Mouse (Mus musculus): ENCODE measurements at regions not wholly inside any gene's neighbourhood (a gene's known extent, or its start where the extent isn't known, plus 50 kb on each side); places are given as distances from the start of the nearest gene placed in this dataset.

DNA sequence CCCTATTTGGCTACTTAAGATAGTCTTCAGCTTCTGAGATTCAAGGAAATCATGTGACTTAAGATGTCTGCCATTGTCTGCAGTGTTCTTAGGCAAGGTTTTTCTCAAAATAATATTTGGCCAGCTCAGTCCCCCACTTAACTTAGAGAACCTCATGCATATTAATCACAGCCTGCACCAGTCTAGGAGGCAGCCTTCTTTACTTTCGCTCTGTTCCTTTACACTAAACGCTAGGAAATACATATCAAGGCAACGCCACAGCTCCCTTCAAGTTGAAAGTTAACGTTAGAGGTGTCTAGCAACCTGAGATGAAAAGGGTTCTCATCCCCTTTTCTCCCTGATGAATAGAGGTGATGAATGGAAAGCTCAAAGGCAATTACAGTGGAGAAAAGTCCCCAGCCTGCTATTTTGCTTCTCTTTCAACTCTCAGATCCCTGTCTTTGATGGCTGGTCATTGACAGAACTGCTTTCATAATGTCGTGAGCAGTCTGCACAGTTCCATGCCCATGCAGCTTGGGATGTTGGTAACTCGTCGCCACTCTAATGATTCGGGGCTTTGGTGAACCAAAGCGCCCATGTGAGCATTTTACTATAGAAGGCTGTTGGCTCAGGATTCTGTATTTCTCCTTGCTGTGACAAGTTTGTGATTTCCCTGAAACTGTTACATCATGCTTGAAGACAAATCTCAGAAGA is 483.0 kb upstream of the Gm10306 start:
- H3K36me3 ChIP-seq (ENCODE audit: control insufficient read depth in 1 of 2, insufficient read depth in 2 of 2, low read length in 2 of 2): no peaks in the 10 kb centered on the region
- no peak for DNase-seq (ENCODE audit: low read depth, low spot score)
- H3K9me3 ChIP-seq (replicated peaks; ENCODE audit: insufficient read depth, low read length): no peaks in the 10 kb centered on the region
- H3K4me1 ChIP-seq (ENCODE audit: control insufficient read depth in 1 of 2, insufficient read depth in 2 of 2, low read length in 2 of 2): no peaks in the 10 kb centered on the region
- no peak overlapping the region for H3K27ac ChIP-seq (ENCODE audit: control insufficient read depth, low read depth, low read length)
- H3K79me2 ChIP-seq (ENCODE audit: control insufficient read depth, insufficient read depth, low read length, poor library complexity): no peaks in the 10 kb centered on the region
- no peaks in the 10 kb centered on the region for H3K27me3 ChIP-seq (ENCODE audit: control insufficient read depth in 1 of 2, insufficient read depth in 2 of 2, low read length in 2 of 2)
- H3K4me3 ChIP-seq (ENCODE audit: control insufficient read depth in 1 of 2, insufficient read depth in 1 of 2, low read depth in 2 of 2, low read length in 2 of 2): no peak overlapping the region
- TF ChIP-seq MAX (IDR thresholded peaks at IDR 0.05; ENCODE audit: low read length) (no peak), CHD1 (IDR thresholded peaks at IDR 0.05; ENCODE audit: low read depth, low read length) (no peak), MAZ (IDR thresholded peaks at IDR 0.05; ENCODE audit: low read depth, low read length) (no peak), CTCF (IDR thresholded peaks at IDR 0.05 in 2 of 3, conservative IDR thresholded peaks at IDR 0.05 in 1 of 3; ENCODE audit: control insufficient read depth in 1 of 3, insufficient read depth in 1 of 3, low read depth in 2 of 3, low read length in 3 of 3, poor library complexity in 1 of 3, severe bottlenecking in 1 of 3) (no peak), CHD2 (IDR thresholded peaks at IDR 0.05; ENCODE audit: low read length) (no peak), NRF1 (IDR thresholded peaks at IDR 0.05; ENCODE audit: insufficient read depth, low read depth, low read length, poor library complexity, severe bottlenecking) (no peak), TAL1 (IDR thresholded peaks at IDR 0.05; ENCODE audit: low read length) (no peak), GATA1 (IDR thresholded peaks at IDR 0.05; ENCODE audit: low read depth, low read length) (no peak), ETS1 (IDR thresholded peaks at IDR 0.05; ENCODE audit: low read depth, low read length) (no peak)
- no peak overlapping the region for H3K9ac ChIP-seq (ENCODE audit: control insufficient read depth, low read depth, low read length, poor library complexity, severe bottlenecking)

DNA sequence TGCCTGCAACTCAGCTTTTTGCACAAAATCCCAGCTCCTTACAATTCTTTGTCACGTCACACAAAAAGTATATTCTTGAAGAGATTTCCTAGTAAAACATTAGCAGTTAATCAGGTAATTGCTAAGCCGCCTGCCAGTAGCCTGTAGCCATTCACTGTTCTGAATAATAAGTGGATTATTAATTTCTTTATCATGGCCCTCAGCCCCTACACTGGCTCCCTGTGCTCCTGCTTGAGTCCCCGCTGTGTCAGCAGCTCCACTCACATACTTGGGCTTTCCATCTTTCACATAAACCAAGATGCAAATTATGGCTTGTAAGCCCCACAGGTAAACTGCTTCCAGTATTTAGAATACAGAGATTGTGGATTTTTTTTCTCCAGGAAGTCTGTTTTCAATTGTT is 473.5 kb upstream of the Gm10306 start:
- Histone ChIP-seq H3K4me3 (ENCODE audit: control insufficient read depth in 1 of 2, insufficient read depth in 1 of 2, low read depth in 2 of 2, low read length in 2 of 2) (no peak overlapping the region), H3K9me3 (replicated peaks; ENCODE audit: insufficient read depth, low read length) (no peaks in the 10 kb centered on the region; the same call in 1 of the 2 replicates), H3K9ac (ENCODE audit: control insufficient read depth, low read depth, low read length, poor library complexity, severe bottlenecking) (no peak overlapping the region), H3K79me2 (ENCODE audit: control insufficient read depth, insufficient read depth, low read length, poor library complexity) (no peaks in the 10 kb centered on the region), H3K27ac (ENCODE audit: control insufficient read depth, low read depth, low read length) (no peak overlapping the region), H3K4me1 (ENCODE audit: control insufficient read depth in 1 of 2, insufficient read depth in 2 of 2, low read length in 2 of 2) (no peaks in the 10 kb centered on the region), H3K27me3 (ENCODE audit: control insufficient read depth in 1 of 2, insufficient read depth in 2 of 2, low read length in 2 of 2) (no peaks in the 10 kb centered on the region), H3K36me3 (ENCODE audit: control insufficient read depth in 1 of 2, insufficient read depth in 2 of 2, low read length in 2 of 2) (no peaks in the 10 kb centered on the region)
- DNase-seq (ENCODE audit: low read depth, low spot score): no peak
- TF ChIP-seq USF2 (IDR thresholded peaks at IDR 0.05; ENCODE audit: borderline replicate concordance in 1 of 2, insufficient read depth in 1 of 2, low read depth in 1 of 2, low read length in 2 of 2): no peak
- TF ChIP-seq SIN3A (IDR thresholded peaks at IDR 0.05; ENCODE audit: low read length): no peak
- TF ChIP-seq MEF2A (IDR thresholded peaks at IDR 0.05; ENCODE audit: extremely low read depth, insufficient replicate concordance, low read depth, low read length, poor library complexity, severe bottlenecking): no peak
- TF ChIP-seq POLR2AphosphoS5 (IDR thresholded peaks at IDR 0.05; ENCODE audit: borderline replicate concordance, low read depth, low read length): no peak
- TF ChIP-seq CTCF (IDR thresholded peaks at IDR 0.05 in 2 of 3, conservative IDR thresholded peaks at IDR 0.05 in 1 of 3; ENCODE audit: control insufficient read depth in 1 of 3, insufficient read depth in 1 of 3, low read depth in 2 of 3, low read length in 3 of 3, poor library complexity in 1 of 3, severe bottlenecking in 1 of 3): no peak
- TF ChIP-seq TBP (IDR thresholded peaks at IDR 0.05; ENCODE audit: low read depth, low read length): no peak
- no peak for TF ChIP-seq ETS1 (IDR thresholded peaks at IDR 0.05; ENCODE audit: low read depth, low read length)
- TF ChIP-seq ZKSCAN1 (IDR thresholded peaks at IDR 0.05; ENCODE audit: low read depth, low read length): no peak
- no peak for TF ChIP-seq ZMIZ1 (IDR thresholded peaks at IDR 0.05; ENCODE audit: low read depth, low read length)
- TF ChIP-seq KAT2A (conservative IDR thresholded peaks at IDR 0.05; ENCODE audit: low read depth, low read length): no peak
- TF ChIP-seq RCOR1 (IDR thresholded peaks at IDR 0.05; ENCODE audit: low read depth, low read length): no peak
- no peak for TF ChIP-seq TCF12 (IDR thresholded peaks at IDR 0.05; ENCODE audit: low read depth, low read length)
- TF ChIP-seq MAFK (IDR thresholded peaks at IDR 0.05; ENCODE audit: borderline replicate concordance, low read depth, low read length): no peak
- TF ChIP-seq E2F4 (IDR thresholded peaks at IDR 0.05; ENCODE audit: borderline replicate concordance, low read depth, low read length): no peak
- no peak for TF ChIP-seq SMC3 (IDR thresholded peaks at IDR 0.05; ENCODE audit: low read depth, low read length)
- TF ChIP-seq USF1 (IDR thresholded peaks at IDR 0.05; ENCODE audit: low read depth, low read length): no peak
- TF ChIP-seq CHD1 (IDR thresholded peaks at IDR 0.05; ENCODE audit: low read depth, low read length): no peak
- no peak for TF ChIP-seq ELF1 (IDR thresholded peaks at IDR 0.05; ENCODE audit: low read depth, low read length)
